Mouse (Mus musculus) C2C12 (cell line): Measurements from ENCODE around the gene Rps19bp1. TPM values are rescaled to one million over a fixed set of nuclear protein-coding genes. Genes with fewer than 3 reads are reported as not detected.
A peak's percentile ranks its signal among the peaks of the same experiment; 100 is the strongest.

Source experiments
- H3K27me3 ChIP-seq: one replicate; pipeline ENCODE4 v1.6.1; 2011; ENCODE audit not compliant: control insufficient read depth, insufficient read depth, insufficient read length
- H3K36me3 ChIP-seq: one replicate; pipeline ENCODE4 v1.6.1; 2011; ENCODE audit not compliant: control insufficient read depth, insufficient read depth
- H3K4me3 ChIP-seq: one replicate; pipeline ENCODE4 v1.5.1; 2011; ENCODE audit warnings: mild to moderate bottlenecking, control low read depth; ENCODE audit not compliant: poor library complexity, insufficient read depth, severe bottlenecking
- H3K79me2 ChIP-seq: one replicate; pipeline ENCODE4 v1.6.1; 2011; ENCODE audit not compliant: control insufficient read depth, insufficient read depth
- H3K79me3 ChIP-seq: one replicate; pipeline ENCODE4 v1.6.1; 2011; ENCODE audit warnings: low read depth, control low read depth
- H3ac ChIP-seq: one replicate; pipeline ENCODE3; 2011; ENCODE audit warnings: low read depth; ENCODE audit not compliant: control insufficient read depth, insufficient read length
- CEBPB ChIP-seq: IDR thresholded peaks from one replicate; pipeline ENCODE4 v1.6.1; 2011; ENCODE audit warnings: low read depth, mild to moderate bottlenecking, control low read depth, moderate library complexity
- CTCF ChIP-seq: IDR thresholded peaks from one replicate; pipeline ENCODE4 v1.5.1; 2011; ENCODE audit not compliant: control insufficient read depth, insufficient read depth, insufficient read length
- FOSL1 ChIP-seq: IDR thresholded peaks from one replicate; pipeline ENCODE4 v1.8.0; 2011; ENCODE audit warnings: mild to moderate bottlenecking, low read length; ENCODE audit not compliant: poor library complexity, insufficient read depth, severe bottlenecking
- MAX ChIP-seq: IDR thresholded peaks from one replicate; pipeline ENCODE4 v1.6.1; 2011; ENCODE audit warnings: mild to moderate bottlenecking, control low read depth
- MYOD1 ChIP-seq: IDR thresholded peaks from one replicate; pipeline ENCODE4 v1.6.1; 2011; ENCODE audit warnings: low read depth; ENCODE audit not compliant: control insufficient read depth, insufficient read length
- MYOG ChIP-seq: IDR thresholded peaks from one replicate; pipeline ENCODE4 v1.6.1; 2011; ENCODE audit not compliant: control insufficient read depth, insufficient read length; ENCODE audit errors: extremely low read depth
- USF1 ChIP-seq: IDR thresholded peaks from one replicate; pipeline ENCODE4 v1.6.1; 2011; ENCODE audit warnings: low read depth, mild to moderate bottlenecking, control low read depth, moderate library complexity
- polyA plus RNA-seq: library from polyadenylated mRNA; unstranded; fragments of >200 nt; fragmentation: generic; extraction: Trizol; gene quantifications from one replicate; pipeline ENCODE4 v1.2.1, GENCODE M21; 2012; ENCODE audit warnings: missing spikeins

Gene Rps19bp1
- polyA plus RNA-seq, 1 experiment: 223 TPM

DNA sequence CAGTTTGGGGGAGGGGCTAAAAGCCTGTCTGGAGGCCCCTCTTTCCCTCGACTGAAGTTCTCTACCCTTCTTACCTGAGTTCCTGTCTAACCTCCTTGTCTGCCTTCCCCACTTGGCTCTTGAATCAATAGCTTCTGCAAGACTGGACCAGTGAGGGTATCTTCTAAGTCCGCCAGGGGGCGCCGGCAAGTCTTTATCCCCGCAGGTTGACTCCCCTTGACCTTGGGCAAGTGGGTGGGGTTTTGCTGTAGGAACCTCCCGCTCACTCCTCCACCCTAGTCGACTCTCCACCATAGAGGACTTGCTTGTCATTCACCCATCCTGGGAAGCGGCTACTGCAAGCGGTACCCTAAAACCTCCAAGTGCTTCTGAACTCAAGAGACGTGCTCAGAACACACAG lies 25.3 kb upstream of the Rps19bp1 start:
- TF ChIP-seq CTCF (peak; percentile 66), MAX (no peak), MYOG (no peak), CEBPB (no peak), USF1 (no peak)
- Histone ChIP-seq H3ac (no peak overlapping the region), H3K79me2 (no peaks in the 10 kb centered on the region), H3K4me3 (no peak overlapping the region), H3K27me3 (peaks cover 84% of the 10 kb centered on the region), H3K79me3 (no peaks in the 10 kb centered on the region), H3K36me3 (no peaks in the 10 kb centered on the region)

DNA sequence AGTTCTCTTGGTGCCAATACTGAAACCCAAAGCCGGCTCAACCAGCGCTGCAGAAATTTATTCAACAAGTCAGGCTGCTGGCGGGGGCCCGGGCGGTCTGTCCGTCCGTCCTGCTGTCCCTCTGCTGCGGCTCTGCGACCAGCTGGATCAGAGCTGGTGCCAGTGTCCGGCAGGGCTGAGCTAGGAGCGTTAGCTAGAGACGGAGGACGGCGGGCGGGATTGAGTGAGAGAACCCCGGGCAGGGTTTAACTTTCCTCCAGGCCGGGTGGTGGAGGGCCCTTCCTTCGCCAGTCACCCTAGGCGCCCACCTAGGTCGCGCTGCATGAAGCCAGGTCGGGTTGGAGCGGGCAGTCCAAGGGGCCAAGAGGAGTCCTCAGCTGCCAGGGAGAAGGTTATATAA lies 23.9 kb upstream of the Rps19bp1 start:
- H3K79me2 ChIP-seq: no peaks in the 10 kb centered on the region
- no peaks in the 10 kb centered on the region for H3K36me3 ChIP-seq
- no peak overlapping the region for H3K4me3 ChIP-seq
- no peak overlapping the region for H3ac ChIP-seq
- H3K79me3 ChIP-seq: no peaks in the 10 kb centered on the region
- TF ChIP-seq USF1 (no peak), MAX (no peak), MYOG (no peak), CEBPB (no peak), MYOD1 (no peak), FOSL1 (no peak), CTCF (no peak)
- peaks cover 86% of the 10 kb centered on the region for H3K27me3 ChIP-seq

DNA sequence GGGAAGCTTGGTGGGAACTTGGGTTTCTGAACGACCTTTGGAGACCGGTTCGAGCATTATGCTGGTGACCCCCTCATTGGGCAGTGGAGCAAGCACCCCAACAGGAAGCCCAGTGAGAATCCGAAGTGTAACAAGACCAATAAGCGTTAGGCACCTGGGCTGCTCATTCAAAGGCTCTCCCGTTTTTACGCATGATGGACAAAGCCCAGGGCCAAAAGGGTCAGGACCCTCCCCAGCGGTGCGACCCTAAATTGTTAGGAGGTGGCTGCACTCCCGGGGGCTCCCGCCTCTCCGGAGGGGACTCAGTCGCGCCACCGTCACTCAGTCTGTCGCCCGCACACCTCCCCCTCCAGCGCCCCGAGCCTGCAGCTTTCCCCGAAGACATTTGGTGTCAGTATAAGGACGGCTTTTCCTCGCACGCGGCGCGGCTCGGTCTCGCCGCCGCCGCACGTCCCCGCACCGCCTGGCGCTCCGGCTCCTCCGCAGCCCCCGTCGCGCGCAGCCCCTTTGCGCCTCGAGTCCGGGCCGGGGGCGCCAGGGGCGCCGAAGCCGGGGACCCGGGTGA lies 22.8 kb upstream of the Rps19bp1 start, which contains the start of gene Cacna1i:
Cacna1i (plus strand) TSS at position 388 of the 565 bp plus-strand sequence.
- no peaks in the 10 kb centered on the region for H3K36me3 ChIP-seq
- H3K79me2 ChIP-seq: no peaks in the 10 kb centered on the region
- TF ChIP-seq USF1 (no peak), CEBPB (no peak), FOSL1 (no peak), MYOD1 (no peak), MAX (no peak), CTCF (no peak), MYOG (no peak)
- no peaks in the 10 kb centered on the region for H3K79me3 ChIP-seq
- peaks cover 86% of the 10 kb centered on the region for H3K27me3 ChIP-seq
- H3K4me3 ChIP-seq: no peak within 1 kb of the TSS
- H3ac ChIP-seq: no peak within 1 kb of the TSS

DNA sequence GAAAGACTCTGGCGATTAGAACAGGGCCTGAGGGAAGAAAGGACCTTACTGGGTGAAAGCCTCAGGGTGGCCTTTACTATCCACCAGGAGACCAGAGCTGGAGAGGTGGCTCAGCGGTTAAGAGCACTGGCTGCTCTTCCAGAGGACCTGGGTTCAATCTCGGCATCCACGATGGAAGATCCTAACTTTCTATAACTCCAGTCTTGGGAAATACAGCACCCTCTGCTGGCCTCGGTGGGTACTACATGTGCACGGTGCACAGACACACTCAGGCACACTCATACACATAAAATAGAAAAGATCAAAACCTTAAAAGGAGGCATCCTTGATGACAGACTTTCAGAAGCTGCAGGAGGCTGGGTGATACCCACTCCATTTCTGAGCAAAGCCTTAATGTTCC lies 16.5 kb upstream of the Rps19bp1 start:
- no peaks in the 10 kb centered on the region for H3K79me2 ChIP-seq
- peaks cover 58% of the 10 kb centered on the region for H3K27me3 ChIP-seq
- no peak overlapping the region for H3ac ChIP-seq
- no peak overlapping the region for H3K4me3 ChIP-seq
- no peaks in the 10 kb centered on the region for H3K79me3 ChIP-seq
- TF ChIP-seq MAX: no peak
- TF ChIP-seq MYOD1: no peak
- peak; percentile 52 for TF ChIP-seq CTCF
- TF ChIP-seq CEBPB: no peak
- TF ChIP-seq FOSL1: no peak
- no peak for TF ChIP-seq MYOG
- no peak for TF ChIP-seq USF1
- H3K36me3 ChIP-seq: no peaks in the 10 kb centered on the region

DNA sequence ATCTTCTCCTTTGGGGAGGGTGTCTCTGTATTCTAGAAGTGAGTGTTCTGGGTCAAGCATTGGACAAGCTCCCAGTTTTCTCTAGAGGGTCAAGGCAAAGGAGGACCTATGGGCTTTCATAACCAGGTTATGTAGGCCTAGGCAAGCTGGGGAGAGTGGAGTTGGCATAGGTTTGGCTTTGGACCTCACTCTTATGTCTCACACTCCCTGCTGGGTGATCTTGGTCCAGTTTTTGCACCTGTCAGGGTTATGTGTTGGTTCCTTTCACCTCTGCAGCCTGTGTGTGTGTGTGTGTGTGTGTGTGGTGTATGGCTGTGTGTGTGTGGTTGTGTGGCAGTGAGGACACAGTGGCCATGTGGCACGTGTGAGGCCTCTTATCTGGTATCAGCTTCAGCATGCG lies 14.9 kb upstream of the Rps19bp1 start:
- no peaks in the 10 kb centered on the region for H3K36me3 ChIP-seq
- H3K79me3 ChIP-seq: no peaks in the 10 kb centered on the region
- H3K79me2 ChIP-seq: no peaks in the 10 kb centered on the region
- no peak overlapping the region for H3ac ChIP-seq
- H3K4me3 ChIP-seq: no peak overlapping the region
- TF ChIP-seq CTCF: no peak
- TF ChIP-seq CEBPB: no peak
- no peak for TF ChIP-seq USF1
- TF ChIP-seq MYOD1: no peak
- no peak for TF ChIP-seq MYOG
- H3K27me3 ChIP-seq: peaks cover 45% of the 10 kb centered on the region

DNA sequence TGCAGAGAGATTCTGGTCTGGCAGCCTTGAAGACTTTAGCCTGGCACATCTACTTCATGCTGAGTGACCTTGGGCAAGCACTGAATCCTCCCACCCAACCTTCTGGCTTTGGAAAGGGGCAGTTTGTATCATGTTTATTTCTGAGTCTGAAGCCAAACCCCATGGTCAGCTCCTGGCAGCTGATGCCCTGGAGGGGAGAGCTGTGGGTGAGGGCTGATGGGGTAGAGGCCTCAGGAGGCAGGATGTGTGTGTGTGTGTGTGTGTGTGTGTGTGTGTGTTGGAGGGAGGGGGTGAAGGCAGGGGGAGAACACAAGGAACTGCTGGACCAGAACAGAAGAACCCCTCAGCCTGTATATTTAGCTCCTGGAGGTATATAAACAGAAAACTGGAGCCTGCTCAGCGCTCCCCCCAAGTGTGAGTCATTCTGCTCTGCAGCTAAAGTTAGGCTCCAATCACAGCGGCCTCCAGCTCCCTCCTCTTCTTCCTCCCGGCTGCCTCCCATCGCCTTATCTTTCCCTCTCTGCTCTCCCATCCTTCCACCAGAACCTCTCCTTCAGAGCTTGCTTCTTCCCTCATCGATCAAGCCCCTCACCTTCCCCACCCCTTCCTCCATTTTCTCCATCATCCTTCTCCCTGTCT lies 14.1 kb upstream of the Rps19bp1 start:
- TF ChIP-seq USF1: no peak
- no peak for TF ChIP-seq CTCF
- no peak for TF ChIP-seq MAX
- TF ChIP-seq MYOD1: no peak
- no peaks in the 10 kb centered on the region for H3K36me3 ChIP-seq
- H3ac ChIP-seq: no peak overlapping the region
- no peaks in the 10 kb centered on the region for H3K79me2 ChIP-seq
- no peaks in the 10 kb centered on the region for H3K79me3 ChIP-seq
- peaks cover 37% of the 10 kb centered on the region for H3K27me3 ChIP-seq
- no peak overlapping the region for H3K4me3 ChIP-seq
